Mouse (Mus musculus): ENCODE data around the gene Zc3h15. TPM values are rescaled to one million over a fixed set of nuclear protein-coding genes. Genes with fewer than 3 reads are reported as not detected.

Gene Zc3h15
- polyA plus RNA-seq, 1 experiment from 2014 or later, result 184 TPM

DNA sequence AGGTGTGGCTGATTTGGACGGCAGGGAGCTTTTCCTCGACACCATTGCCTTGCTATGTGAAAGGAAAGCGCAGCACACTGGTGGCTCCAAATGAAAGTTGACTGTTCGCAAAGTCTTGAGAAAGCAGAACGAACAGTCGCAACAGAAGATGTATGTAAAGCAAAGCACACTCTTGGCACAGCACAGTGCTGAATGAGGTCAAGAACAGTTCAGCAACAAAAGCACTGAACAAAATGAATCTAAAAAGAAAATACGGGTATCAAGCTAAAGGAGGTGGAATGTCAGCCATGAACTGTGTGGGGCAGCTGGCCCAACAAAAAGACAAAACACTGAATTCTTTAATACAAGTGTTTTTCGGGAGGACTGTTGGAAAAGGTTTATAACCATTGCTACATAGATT lies 37.1 kb downstream of the Zc3h15 start:
- Histone ChIP-seq H3K4me1 (ENCODE audit: control insufficient read depth, insufficient read depth, low read length) (no peaks in the 10 kb centered on the region), H3K9me3 (replicated peaks; ENCODE audit: control insufficient read depth, low read length, poor library complexity, severe bottlenecking) (no peaks in the 10 kb centered on the region), H3K36me3 (ENCODE audit: control insufficient read depth, insufficient read depth, low read length) (peaks cover 3% of the 10 kb centered on the region; the same call in 1 of the 2 replicates), H3K27ac (ENCODE audit: low read length) (no peak overlapping the region), H3K9ac (ENCODE audit: low read depth, low read length) (no peak overlapping the region), H3K27me3 (ENCODE audit: control insufficient read depth, insufficient read depth, low read depth, low read length) (no peaks in the 10 kb centered on the region), H3K4me2 (ENCODE audit: low read length) (no peak overlapping the region), H3K4me3 (ENCODE audit: low read depth, low read length) (no peak overlapping the region)
- 88% methylated on average over 8 of the region's 8 CpGs for WGBS
- ATAC-seq, result no peak

DNA sequence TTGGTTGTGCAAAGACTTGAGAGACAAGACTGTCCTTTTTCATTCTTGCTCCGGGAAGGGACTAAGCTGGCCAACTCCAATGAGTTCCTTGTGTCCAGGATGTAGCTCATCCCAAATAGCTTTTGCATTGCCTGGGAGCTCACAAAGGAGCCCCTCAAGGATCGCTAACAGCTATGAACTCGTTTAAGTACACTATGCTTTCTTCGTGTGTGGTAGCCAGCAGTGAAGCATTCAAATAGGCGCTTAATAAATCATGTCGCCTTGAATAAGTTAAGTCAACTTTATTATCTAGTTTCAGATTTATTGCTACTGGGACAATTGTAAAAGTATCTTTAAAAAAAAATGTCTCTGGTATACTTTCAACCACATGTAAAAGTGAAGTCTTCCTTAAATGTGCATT lies 37.5 kb downstream of the Zc3h15 start:
- Histone ChIP-seq H3K4me2 (ENCODE audit: low read length) (no peak overlapping the region), H3K27ac (ENCODE audit: low read length) (no peak overlapping the region), H3K4me3 (ENCODE audit: low read depth, low read length) (no peak overlapping the region), H3K36me3 (ENCODE audit: control insufficient read depth, insufficient read depth, low read length) (peaks cover 3% of the 10 kb centered on the region; the same call in 1 of the 2 replicates), H3K4me1 (ENCODE audit: control insufficient read depth, insufficient read depth, low read length) (no peaks in the 10 kb centered on the region), H3K9me3 (replicated peaks; ENCODE audit: control insufficient read depth, low read length, poor library complexity, severe bottlenecking) (no peaks in the 10 kb centered on the region), H3K9ac (ENCODE audit: low read depth, low read length) (no peak overlapping the region), H3K27me3 (ENCODE audit: control insufficient read depth, insufficient read depth, low read depth, low read length) (no peaks in the 10 kb centered on the region)
- 88% methylated on average over 6 of the region's 6 CpGs for WGBS
- no peak for ATAC-seq

DNA sequence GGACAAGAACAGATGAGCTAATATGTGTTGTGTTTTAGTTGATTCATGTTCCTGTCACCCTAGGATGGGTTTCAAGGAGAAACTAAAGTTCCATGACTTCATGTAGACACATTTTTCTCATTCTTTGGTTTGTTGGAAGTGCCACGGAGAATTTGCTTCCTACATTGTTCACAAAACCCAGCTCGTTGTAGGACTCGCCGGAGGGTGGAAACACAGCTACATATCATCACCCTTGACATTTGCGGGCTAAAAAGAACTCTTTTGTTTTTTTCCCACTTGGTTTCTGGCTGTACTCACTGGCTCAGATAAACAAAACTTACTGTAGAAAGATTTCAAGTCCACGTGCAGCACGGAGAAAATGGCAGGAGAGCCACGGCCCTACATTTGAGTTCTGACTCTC lies 38.0 kb downstream of the Zc3h15 start:
- Histone ChIP-seq H3K4me1 (ENCODE audit: control insufficient read depth, insufficient read depth, low read length) (no peaks in the 10 kb centered on the region), H3K4me2 (ENCODE audit: low read length) (no peak overlapping the region), H3K9ac (ENCODE audit: low read depth, low read length) (no peak overlapping the region), H3K27ac (ENCODE audit: low read length) (no peak overlapping the region), H3K9me3 (replicated peaks; ENCODE audit: control insufficient read depth, low read length, poor library complexity, severe bottlenecking) (no peaks in the 10 kb centered on the region), H3K36me3 (ENCODE audit: control insufficient read depth, insufficient read depth, low read length) (peaks cover 3% of the 10 kb centered on the region; the same call in 1 of the 2 replicates), H3K27me3 (ENCODE audit: control insufficient read depth, insufficient read depth, low read depth, low read length) (no peaks in the 10 kb centered on the region), H3K4me3 (ENCODE audit: low read depth, low read length) (no peak overlapping the region)
- no peak for ATAC-seq
- WGBS, result 90% methylated on average over 8 of the region's 8 CpGs

DNA sequence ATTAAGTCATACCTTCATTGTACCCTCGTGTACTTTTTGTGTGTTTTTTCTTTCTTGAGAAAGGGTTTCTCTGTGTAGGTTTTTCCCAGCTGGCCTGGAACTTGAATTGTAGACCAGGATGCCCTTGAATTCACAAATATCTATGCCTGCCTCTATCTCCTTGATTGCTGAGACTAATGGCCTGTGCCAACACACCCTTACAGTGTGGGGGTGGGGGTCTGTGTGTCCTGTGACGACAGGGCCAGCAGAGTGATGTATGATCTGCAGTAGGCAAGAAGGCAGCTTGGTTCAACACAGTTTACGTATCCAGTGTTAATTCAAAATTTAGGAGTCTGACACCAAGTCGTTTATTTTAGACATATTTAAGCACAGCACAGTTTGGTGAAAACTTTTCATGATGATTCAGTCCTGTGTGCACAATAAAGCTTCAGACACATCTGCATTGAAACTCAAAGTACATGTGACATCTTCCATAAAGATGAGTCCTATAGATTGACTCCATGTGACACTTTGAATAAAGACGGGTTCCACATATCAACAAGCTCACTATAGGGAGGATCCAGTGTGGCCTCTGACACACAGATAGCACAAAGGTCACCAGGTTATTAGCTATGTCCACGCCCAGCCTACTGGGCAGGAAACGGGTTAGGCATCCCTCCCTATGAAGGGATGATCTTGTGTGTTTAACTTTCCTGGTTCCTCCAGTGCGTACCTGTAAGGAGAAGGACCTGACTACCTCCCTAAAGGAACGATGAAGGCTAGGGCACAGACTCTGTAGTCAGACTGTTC lies 39.7 kb downstream of the Zc3h15 start:
- Histone ChIP-seq H3K27me3 (ENCODE audit: control insufficient read depth, insufficient read depth, low read depth, low read length) (no peaks in the 10 kb centered on the region), H3K9ac (ENCODE audit: low read depth, low read length) (no peak overlapping the region), H3K4me1 (ENCODE audit: control insufficient read depth, insufficient read depth, low read length) (no peaks in the 10 kb centered on the region), H3K4me2 (ENCODE audit: low read length) (no peak overlapping the region), H3K9me3 (replicated peaks; ENCODE audit: control insufficient read depth, low read length, poor library complexity, severe bottlenecking) (no peaks in the 10 kb centered on the region; the same call in 1 of the 2 replicates), H3K36me3 (ENCODE audit: control insufficient read depth, insufficient read depth, low read length) (peaks cover 3% of the 10 kb centered on the region; the same call in 1 of the 2 replicates), H3K4me3 (ENCODE audit: low read depth, low read length) (no peak overlapping the region), H3K27ac (ENCODE audit: low read length) (no peak overlapping the region)
- 86% methylated on average over 9 of the region's 9 CpGs for WGBS
- ATAC-seq, result no peak

DNA sequence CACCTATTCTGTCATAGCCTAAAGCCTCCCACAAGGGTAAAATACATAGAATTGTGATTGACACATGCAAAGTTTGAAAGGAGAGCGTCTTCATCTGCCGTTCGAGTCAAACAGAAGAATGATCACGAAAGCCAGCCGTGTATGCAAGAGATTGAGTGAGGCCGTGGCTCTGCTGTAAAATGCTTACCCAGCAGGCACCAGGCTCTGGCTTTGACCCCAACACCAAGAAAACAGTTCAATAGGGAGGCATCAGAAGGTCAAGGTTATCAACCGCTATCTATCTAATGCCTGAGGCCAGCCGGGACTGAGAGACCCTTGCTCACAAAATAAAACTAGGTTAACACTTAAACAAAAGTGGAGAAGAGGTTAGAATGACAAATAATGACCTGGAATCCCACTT lies 40.5 kb downstream of the Zc3h15 start:
- ATAC-seq, result no peak
- Histone ChIP-seq H3K36me3 (ENCODE audit: control insufficient read depth, insufficient read depth, low read length) (peaks cover 3% of the 10 kb centered on the region; the same call in 1 of the 2 replicates), H3K4me2 (ENCODE audit: low read length) (no peak overlapping the region), H3K27ac (ENCODE audit: low read length) (no peak overlapping the region), H3K9me3 (replicated peaks; ENCODE audit: control insufficient read depth, low read length, poor library complexity, severe bottlenecking) (no peaks in the 10 kb centered on the region; the same call in 1 of the 2 replicates), H3K9ac (ENCODE audit: low read depth, low read length) (no peak overlapping the region), H3K4me3 (ENCODE audit: low read depth, low read length) (no peak overlapping the region), H3K27me3 (ENCODE audit: control insufficient read depth, insufficient read depth, low read depth, low read length) (no peaks in the 10 kb centered on the region), H3K4me1 (ENCODE audit: control insufficient read depth, insufficient read depth, low read length) (no peaks in the 10 kb centered on the region)
- WGBS, result 80% methylated on average over 8 of the region's 8 CpGs

DNA sequence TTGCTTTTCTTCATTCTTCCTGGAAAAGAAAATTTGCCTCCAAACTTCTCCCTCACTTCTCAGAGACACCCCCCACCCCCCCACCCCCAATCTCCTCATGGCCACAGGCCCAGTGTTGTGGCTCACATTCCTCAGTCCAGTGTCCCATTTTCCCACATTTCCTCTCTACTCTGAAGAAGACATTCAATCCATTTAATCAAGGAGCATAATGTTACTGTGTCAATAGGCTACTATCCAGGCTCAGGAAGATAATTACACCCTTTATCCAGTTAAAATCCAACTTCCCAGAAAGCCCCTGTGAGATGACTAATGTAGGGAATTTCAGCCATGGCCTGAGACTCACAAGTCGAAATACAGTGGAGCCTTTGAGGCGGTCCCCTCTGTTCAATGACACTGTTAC lies 46.1 kb downstream of the Zc3h15 start:
- Histone ChIP-seq H3K27ac (ENCODE audit: low read length) (no peak overlapping the region), H3K36me3 (ENCODE audit: control insufficient read depth, insufficient read depth, low read length) (no peaks in the 10 kb centered on the region), H3K4me3 (ENCODE audit: low read depth, low read length) (no peak overlapping the region), H3K4me2 (ENCODE audit: low read length) (no peak overlapping the region), H3K9me3 (replicated peaks; ENCODE audit: control insufficient read depth, low read length, poor library complexity, severe bottlenecking) (no peaks in the 10 kb centered on the region; the same call in 1 of the 2 replicates), H3K9ac (ENCODE audit: low read depth, low read length) (no peak overlapping the region), H3K4me1 (ENCODE audit: control insufficient read depth, insufficient read depth, low read length) (peaks cover 5% of the 10 kb centered on the region; the same call in 1 of the 2 replicates), H3K27me3 (ENCODE audit: control insufficient read depth, insufficient read depth, low read depth, low read length) (no peaks in the 10 kb centered on the region)
- no peak for ATAC-seq
- WGBS, result 78% methylated on average over 2 of the region's 2 CpGs

DNA sequence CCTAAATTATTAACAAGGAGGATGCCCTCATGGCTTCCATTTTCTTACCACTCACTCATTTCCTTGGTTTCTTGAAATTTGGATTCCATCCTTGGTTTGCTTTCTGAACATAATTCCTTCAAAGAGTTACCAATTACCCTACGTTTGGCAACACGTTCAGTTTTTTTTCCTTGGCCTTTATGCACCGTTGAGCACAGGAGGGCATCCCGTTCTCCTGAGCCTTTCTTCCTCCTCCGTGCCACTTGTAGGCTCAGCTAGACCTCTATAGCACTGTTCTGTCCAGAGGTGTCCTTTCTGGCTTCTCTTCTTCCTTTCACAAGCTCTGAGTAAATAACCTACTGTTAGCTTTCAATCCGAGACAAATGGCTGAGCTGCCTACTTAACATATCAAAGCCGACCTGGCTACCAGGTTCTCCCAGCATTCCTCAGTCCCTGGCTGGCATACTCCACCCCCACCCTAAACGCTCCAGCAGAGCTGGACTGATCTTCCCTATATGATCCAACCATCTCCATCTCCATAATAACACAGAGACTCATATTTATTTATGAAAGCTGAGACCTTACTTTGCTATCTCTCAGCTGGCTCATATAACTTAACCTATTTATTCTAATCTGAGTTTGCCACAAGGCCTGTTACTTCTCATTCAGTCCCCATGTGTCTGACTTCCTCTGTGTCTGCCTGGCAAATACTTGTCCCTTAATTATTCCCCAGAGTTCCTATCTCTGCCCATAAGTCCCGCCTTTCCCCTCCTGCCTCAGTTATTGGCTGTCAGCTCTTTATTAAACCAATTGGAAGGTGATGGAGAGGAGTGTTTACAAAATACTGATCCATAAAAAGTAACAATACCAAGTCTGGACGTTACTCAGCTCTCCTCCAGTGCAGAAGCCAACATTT lies 48.7 kb downstream of the Zc3h15 start:
- Histone ChIP-seq H3K4me1 (ENCODE audit: control insufficient read depth, insufficient read depth, low read length) (peaks cover 5% of the 10 kb centered on the region; the same call in 1 of the 2 replicates), H3K27me3 (ENCODE audit: control insufficient read depth, insufficient read depth, low read depth, low read length) (no peaks in the 10 kb centered on the region), H3K4me3 (ENCODE audit: low read depth, low read length) (no peak overlapping the region), H3K4me2 (ENCODE audit: low read length) (no peak overlapping the region), H3K9ac (ENCODE audit: low read depth, low read length) (no peak overlapping the region), H3K9me3 (replicated peaks; ENCODE audit: control insufficient read depth, low read length, poor library complexity, severe bottlenecking) (no peaks in the 10 kb centered on the region; the same call in 1 of the 2 replicates), H3K36me3 (ENCODE audit: control insufficient read depth, insufficient read depth, low read length) (no peaks in the 10 kb centered on the region), H3K27ac (ENCODE audit: low read length) (no peak overlapping the region)
- WGBS, result 17% methylated on average over 10 of the region's 10 CpGs
- peak; percentile 76 for ATAC-seq

DNA sequence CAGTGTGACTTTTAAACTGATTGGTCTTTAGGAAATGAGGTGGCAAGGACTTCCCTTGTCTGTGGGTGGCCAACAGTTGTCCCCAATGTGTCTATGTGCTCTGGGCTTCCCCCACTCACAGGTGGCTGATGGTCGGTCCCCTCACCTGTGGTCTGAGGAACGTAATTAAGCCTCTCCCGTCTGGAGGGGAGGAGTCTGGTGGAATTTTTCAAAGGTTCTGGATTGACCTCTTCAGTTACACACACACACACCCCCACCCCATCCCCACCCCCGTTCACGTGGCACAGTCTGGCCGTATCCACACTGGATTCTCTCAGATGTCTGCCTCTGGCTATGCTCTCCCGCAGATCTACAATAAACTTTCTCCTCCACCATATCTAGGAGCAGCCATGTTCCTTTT lies 49.8 kb downstream of the Zc3h15 start:
- WGBS, result 87% methylated on average over 7 of the region's 7 CpGs
- Histone ChIP-seq H3K9me3 (replicated peaks; ENCODE audit: control insufficient read depth, low read length, poor library complexity, severe bottlenecking) (no peaks in the 10 kb centered on the region), H3K9ac (ENCODE audit: low read depth, low read length) (no peak overlapping the region), H3K27me3 (ENCODE audit: control insufficient read depth, insufficient read depth, low read depth, low read length) (no peaks in the 10 kb centered on the region), H3K4me2 (ENCODE audit: low read length) (no peak overlapping the region), H3K27ac (ENCODE audit: low read length) (no peak overlapping the region), H3K4me3 (ENCODE audit: low read depth, low read length) (no peak overlapping the region), H3K4me1 (ENCODE audit: control insufficient read depth, insufficient read depth, low read length) (peaks cover 5% of the 10 kb centered on the region; the same call in 1 of the 2 replicates), H3K36me3 (ENCODE audit: control insufficient read depth, insufficient read depth, low read length) (no peaks in the 10 kb centered on the region)
- ATAC-seq, result no peak

Measured in midbrain, embryonic 16.5 days (tissue).